Mouse (Mus musculus) lung, postnatal 25 days (tissue): ENCODE measurements around the gene Cda.
A peak's percentile ranks its signal among the peaks of the same experiment; 100 is the strongest.

Experiments
- DNase-seq: peaks from one replicate; pipeline ENCODE4 v3.0.0; 2022; ENCODE audit warnings: low spot score

The Cda gene

GRCm38 (mm10) chr4:138307739-138308138 is 60.1 kb downstream of the Cda start:
- no peak for DNase-seq

GRCm38 (mm10) chr4:138307025-138307424 is 60.8 kb downstream of the Cda start:
- no peak for DNase-seq

- DNase-seq, result peak; percentile 99
Observed at GRCm38 (mm10) chr4:138304340-138305104, 63.3 kb downstream of the Cda start, which contains the start of gene Ddost. Gene Ddost (plus strand): TSS chr4:138304730.

DNA sequence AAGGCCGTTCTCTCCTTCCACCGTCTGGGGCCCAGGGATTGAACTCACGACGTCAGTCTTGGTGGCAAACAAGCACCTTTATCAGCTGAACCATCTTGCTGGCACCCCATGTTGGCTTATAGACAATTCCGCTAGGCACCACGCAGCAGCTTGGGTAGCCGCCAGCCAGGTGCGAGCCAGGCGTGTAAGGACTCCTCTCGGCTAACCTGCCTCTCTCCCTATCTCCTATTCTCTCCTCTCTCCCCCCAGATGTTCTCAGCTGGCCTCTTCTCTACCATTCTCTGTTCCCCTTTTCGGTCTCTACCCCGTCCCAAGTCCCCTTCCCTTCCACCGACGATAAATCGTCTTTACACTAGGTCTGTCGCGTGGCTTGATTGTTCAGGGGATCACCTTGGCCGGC is 64.0 kb downstream of the Cda start:
- DNase-seq, result no peak

DNA sequence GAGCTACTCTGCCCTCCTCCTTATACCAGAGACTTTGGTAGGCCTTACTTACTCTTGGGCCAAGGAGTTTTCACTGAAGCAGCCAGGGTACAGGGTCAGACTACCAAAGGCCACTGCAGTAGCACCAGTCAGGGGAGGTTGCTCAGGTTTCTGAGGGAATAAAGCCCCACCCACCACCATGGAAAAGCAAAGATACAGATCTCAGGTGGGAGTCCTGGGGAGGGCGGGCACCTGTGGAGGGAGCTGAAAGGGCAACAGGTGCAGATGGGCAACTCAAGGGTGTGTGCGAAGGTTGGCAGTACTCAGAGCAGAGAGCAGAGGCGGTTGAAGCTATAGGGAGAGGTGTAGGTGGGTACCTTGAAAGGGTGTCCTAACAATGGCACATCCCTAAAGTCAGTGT is 64.8 kb downstream of the Cda start:
- DNase-seq, result no peak

- DNase-seq, result no peak
Observed at GRCm38 (mm10) chr4:138301271-138301780, 66.5 kb downstream of the Cda start.

DNA sequence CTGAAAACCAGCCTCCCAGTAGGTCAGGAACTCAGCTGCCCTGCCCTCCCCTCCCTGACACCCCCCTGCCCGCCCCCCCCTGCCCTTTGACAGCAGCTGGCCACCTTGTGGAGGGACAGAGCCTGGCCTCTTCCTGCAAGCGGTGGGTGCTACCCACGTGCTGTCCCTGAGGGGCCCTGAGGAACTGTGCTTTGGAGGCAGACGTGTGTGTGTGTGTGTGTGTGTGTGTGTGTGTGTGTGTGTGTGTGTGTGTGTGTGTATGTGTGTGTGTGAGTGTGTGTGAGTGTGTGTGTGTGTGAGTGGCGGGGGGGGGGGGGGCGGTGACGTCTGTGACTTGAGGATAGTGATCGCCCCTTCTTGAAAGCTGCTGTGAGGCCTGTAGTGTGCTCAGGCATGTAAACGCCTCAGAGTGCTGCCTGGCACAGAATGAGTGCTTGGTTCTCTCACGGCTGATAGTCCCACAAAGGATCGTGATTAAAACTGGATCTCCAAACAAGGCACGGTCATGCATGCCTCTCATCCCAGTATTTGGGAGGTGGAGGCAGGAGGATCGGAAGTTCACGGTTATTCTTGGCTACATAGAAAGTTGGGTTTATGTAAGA is 73.7 kb downstream of the Cda start:
- DNase-seq, result no peak

DNA sequence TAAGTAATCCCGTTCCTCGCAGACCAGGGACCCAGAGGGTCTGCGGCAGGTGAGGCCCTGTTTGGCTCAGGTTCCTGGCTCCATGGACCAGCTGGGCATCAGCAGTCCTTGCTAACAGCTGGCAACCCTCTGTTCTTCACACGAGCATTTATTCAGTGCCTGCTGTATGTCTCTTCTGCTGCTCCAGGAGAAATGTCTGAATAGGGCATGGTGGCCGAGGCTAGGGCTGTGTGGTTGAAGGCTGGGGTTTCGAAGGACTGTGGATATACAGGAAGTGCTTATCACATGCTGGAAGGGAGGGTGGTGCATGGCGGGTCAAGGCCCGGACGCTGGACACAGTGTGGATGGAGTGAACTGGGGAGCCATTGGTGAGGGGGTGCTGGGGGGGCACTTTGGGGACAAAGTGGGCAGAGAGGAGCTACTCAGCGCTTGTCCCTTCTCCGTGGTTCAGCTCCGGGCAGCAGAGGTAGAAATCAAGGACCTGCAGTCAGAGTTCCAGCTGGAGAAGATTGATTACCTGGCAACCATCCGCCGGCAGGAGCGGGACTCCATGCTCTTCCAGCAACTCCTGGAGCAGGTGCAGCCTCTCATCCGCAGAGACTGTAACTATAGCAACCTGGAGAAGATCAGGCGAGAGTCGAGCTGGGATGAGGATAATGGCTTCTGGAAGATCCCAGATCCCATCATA is 74.4 kb downstream of the Cda start:
- DNase-seq, result no peak

- DNase-seq, result no peak
Observed at GRCm38 (mm10) chr4:138292028-138292427, 75.8 kb downstream of the Cda start.

- no peak for DNase-seq
Observed at GRCm38 (mm10) chr4:138288691-138289090, 79.1 kb downstream of the Cda start.
